Mouse (Mus musculus): ENCODE results near the gene Sdr39u1.

Sdr39u1 gene

GRCm38 (mm10) chr14:55899701-55900413 is at the start of gene Sdr39u1:
TSS of gene Sdr39u1 (minus strand) at chr14:55900293.
- DNase-seq (ENCODE audit: inconsistent ontology term) = peak; percentile 90

DNA sequence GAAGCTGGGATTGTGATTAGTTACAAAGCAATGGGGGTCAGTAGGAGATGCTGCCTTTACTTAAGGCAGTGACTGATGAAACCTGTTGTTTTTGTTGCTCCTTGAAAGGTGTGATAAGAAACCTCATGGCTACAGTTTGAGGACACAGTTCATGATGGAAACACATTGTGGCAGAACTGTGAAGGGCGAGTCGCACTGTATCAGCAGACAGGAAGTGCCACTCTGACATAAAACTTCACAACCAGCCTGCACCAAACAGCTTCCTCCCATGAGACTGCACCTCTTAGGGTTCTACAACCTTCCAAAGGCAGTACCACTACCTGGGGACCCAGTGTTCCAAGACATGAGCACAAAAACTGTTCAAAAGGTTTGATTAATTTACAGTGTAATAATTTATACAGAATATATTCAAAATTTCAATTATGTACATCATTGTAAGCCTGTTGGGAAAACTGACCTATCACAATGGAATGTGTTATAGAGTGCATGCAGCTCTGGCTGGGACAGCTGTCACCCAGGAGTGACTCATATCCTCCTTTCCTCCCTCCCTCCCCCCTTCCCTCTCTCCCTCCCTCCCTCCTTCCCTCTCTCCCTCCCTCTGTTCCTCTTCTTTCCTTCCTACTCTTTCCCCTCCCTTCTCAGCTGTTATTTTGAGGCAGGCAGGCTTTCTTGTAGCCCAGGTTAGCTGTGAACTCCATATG is 46.3 kb upstream of the Sdr39u1 start:
- peak; percentile 53 for DNase-seq (ENCODE audit: inconsistent ontology term)

- no peak for DNase-seq (ENCODE audit: inconsistent ontology term)
These were observed 44.5 kb upstream of the Sdr39u1 start, which contains the start of gene Cma1 for GRCm38 (mm10) chr14:55944575-55944974. TSS of gene Cma1 (minus strand) at chr14:55944675.

DNA sequence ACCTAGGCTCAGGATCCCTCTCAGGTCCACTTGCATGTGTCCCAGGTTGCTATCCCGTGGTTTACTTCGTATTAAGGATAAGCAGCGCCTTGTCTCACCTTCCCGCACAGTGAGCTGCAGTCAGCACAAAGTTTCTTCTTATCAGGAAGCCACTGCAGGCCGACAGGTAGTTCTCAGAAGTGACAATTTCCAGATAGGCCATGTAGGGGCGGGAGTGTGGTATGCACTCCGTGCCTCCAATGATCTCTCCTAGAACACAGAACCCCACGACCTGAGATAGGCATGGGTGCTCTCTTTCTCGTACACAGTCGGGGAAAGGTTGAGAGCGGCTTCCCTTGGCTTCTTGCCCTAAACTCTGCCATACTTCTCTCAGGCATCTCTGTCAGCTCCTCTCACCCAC is 43.5 kb upstream of the Sdr39u1 start:
- no peak for DNase-seq (ENCODE audit: inconsistent ontology term)

- DNase-seq (ENCODE audit: inconsistent ontology term) = no peak
These were observed 40.1 kb upstream of the Sdr39u1 start for GRCm38 (mm10) chr14:55940070-55940800.

GRCm38 (mm10) chr14:55933586-55933985 is 33.5 kb upstream of the Sdr39u1 start:
- no peak for DNase-seq (ENCODE audit: inconsistent ontology term)

- no peak for DNase-seq (ENCODE audit: inconsistent ontology term)
These were observed 29.3 kb upstream of the Sdr39u1 start for GRCm38 (mm10) chr14:55929263-55929997.

DNA sequence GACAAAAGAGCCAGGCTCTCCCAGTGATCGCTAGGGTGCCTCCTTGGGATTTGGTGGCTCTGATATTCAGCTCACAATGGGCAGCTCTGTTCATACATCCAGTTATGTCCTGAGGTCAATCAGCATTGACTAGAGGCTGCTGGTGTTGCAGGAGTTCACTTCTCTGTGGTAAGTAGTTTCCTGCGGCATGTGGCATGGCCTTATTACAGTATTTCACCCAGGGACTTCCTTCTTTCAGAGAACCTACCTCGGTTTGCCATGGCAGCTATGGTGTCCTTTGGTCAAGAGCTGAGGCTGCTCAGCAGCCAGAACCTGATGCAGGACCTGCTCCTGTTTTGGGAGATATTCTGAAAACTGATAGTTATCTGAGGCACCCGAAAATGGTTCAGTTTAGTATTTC is 26.8 kb upstream of the Sdr39u1 start:
- no peak for DNase-seq (ENCODE audit: inconsistent ontology term)

GRCm38 (mm10) chr14:55922475-55923232 is 22.6 kb upstream of the Sdr39u1 start:
- no peak for DNase-seq (ENCODE audit: inconsistent ontology term)

- peak; percentile 61 for DNase-seq (ENCODE audit: inconsistent ontology term)
These were observed 18.4 kb upstream of the Sdr39u1 start for GRCm38 (mm10) chr14:55918240-55919082.

DNA sequence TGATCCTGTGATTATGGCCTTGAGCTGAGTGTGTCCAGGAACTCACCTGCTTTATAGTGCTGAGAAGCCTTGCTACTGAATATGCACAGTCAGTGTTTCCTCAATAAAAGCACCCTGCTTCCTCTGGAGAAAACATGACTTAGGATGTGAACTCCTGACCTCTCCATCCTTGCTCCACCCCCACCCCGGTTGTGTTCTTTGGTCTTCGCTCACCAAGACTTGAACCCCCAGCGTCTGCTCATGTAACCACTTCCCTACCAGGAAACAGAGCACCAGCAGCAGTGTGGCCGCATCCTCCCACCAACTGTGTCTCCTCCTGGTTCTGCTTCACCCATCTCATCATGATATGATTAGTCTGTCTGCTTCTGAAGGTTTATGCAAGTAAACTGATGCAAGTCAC is 13.3 kb upstream of the Sdr39u1 start:
- DNase-seq (ENCODE audit: inconsistent ontology term) = no peak

DNA sequence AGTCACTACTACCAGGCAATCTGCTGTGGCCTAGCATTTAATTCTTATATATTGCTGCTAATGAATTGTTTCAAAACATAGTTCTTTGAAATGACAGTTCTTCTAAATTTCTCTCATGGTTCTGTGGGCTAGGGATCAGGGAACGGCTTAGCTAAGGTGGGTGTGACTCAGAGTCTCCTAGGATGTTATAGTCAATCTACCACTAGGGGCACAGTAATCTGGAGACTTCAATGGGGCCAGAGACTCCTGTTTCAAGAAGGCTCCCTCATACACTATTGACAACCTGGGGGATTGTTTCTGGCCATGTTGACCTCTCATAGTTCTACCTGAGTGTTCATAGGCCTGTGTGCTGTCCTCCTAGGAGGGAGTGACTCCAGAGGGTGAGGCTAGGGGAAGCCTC is 5.4 kb upstream of the Sdr39u1 start:
- no peak for DNase-seq (ENCODE audit: inconsistent ontology term)

DNA sequence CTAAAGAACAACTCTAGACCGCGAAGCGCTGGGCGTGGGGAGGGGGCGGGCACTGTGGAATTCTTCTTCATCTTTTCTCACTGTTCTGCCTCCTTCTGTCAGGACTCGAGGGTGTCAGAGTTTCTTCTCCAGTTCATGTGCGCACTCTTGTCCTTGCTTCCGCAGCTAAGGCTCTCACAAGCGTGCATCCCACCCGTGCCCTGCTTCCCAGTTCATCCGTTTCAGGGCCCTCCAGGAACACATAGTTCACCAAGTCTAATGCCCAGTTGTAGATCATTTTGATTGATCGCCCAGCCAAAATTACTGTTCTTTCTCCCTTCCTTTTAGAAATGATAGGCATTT is 292 bp upstream of the Sdr39u1 start:
- no peak for DNase-seq (ENCODE audit: inconsistent ontology term)

- DNase-seq (ENCODE audit: inconsistent ontology term) = no peak
These were observed 1.1 kb downstream of the Sdr39u1 start for GRCm38 (mm10) chr14:55898947-55899346.

DNA sequence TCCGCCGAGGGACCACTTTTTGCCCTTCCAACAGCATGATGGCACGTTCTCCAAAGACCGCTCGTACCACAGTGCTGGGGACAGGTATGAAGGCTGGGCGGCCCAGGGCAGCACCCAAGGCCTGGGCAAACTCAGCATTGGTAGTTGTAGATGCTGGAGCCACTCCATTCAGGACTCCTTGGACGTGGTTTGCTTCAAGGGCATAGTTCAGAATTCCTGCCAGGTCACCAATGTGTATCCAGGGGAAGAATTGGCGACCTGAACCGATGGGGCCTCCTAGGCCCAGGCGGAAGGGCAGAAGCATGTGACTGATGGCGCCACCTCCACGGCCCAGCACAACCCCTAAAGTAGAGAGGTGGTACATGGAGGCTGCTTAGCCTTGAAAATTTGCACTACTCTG is 2.4 kb downstream of the Sdr39u1 start:
- no peak for DNase-seq (ENCODE audit: inconsistent ontology term)

GRCm38 (mm10) chr14:55886571-55887382 is 13.3 kb downstream of the Sdr39u1 start:
- no peak for DNase-seq (ENCODE audit: inconsistent ontology term)

- peak; percentile 48 for DNase-seq (ENCODE audit: inconsistent ontology term)
These were observed 14.3 kb downstream of the Sdr39u1 start for GRCm38 (mm10) chr14:55885791-55886271.

- DNase-seq (ENCODE audit: inconsistent ontology term) = peak; percentile 35
These were observed 14.8 kb downstream of the Sdr39u1 start for GRCm38 (mm10) chr14:55885114-55885790.

DNA sequence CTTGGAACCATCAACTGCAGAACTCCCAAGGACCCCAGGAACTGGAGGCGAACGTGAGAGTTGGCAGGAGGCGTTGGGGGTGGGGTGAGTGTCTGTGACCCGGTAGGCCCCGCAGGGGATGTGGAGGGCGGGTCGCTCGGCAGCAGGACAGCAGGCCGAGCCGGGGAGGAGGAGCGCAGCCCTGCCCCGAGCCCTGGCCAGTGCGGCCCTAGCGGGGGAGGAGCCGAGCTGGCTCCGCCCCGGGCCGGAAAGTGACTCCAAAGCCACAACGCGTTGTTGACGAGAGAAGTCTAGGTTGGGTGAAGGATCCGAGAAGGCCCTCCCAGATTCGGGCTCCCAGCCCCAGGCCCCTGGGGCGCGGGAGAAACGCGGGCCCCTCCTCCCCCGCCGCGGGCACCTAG is 15.4 kb downstream of the Sdr39u1 start, which contains the start of gene Khnyn:
Gene Khnyn, plus strand, starts transcription at position 235 of the 401 bp plus-strand sequence.
- DNase-seq (ENCODE audit: inconsistent ontology term) = peak; percentile 96

Data from Muller cell, postnatal 12 days (primary cell).